Mouse (Mus musculus): ENCODE data around the gene Usp6nl.

Usp6nl gene

DNA sequence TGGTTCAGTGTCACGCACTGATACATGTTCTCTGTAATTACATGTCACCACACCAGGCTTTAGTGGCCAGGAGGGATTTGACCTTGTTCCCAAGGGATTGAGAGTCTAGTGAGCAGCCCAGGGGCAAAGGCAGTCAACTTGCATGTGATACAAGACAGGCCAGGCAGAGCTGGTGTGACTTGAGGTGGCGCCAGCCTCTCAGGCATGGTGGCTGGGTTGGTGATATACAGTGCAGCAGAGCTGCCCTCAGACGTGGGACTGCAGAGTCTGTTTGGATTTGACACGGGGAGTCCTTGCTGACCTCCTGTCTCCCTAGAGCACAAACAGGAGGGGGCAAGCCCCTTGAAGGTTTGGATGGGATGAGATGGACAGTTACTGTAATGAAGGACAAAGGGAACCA is 123.4 kb downstream of the Usp6nl start:
- in situ Hi-C loops (cut with MboI; ENCODE audit: low pct_unique_long_range_greater_than_20kb in 1 of 2, low sequenced_read_pairs in 2 of 2, unreplicated experiment in 1 of 2), result no loop called here

DNA sequence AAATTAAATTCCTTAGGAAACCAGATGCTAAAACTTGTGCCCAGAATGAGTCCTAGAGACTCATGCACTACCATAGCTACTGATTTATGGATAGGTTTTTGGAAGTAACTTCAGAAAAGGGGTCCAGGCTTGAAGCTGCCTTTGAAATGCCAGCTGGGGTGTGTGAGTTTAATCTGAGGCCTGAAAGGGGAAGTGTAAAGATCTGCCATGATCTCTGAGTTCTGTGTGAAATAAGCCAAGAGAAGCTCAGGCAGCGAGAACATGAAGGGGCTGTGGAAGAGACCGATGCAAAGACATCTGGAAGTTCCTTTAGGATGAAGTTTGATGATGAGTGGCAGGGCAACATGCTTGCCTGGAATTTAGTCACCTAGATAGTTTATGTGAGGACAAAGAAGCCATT is 126.4 kb downstream of the Usp6nl start:
- in situ Hi-C loops (cut with MboI; ENCODE audit: low pct_unique_long_range_greater_than_20kb in 1 of 2, low sequenced_read_pairs in 2 of 2, unreplicated experiment in 1 of 2), result no loop called here

DNA sequence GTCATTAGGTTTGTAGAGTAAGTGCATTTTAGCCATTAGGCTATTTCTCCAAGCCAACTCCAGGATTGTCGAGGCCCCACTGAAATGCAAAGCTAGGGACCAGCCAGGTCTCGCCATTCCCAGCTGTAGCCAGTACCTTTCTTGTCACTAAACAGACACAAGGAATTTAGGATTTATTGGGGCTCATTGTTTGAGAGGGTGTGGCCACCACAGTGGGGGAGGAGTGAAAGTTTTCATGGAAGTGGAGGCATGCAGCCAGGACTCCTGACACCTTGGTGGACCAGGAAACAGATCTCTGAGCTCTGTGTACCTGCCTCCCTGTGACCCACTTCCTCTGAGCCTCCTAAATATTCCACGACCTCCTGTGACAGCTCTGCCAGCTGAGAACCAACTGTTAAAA is 127.2 kb downstream of the Usp6nl start:
- in situ Hi-C loops (cut with MboI; ENCODE audit: low pct_unique_long_range_greater_than_20kb in 1 of 2, low sequenced_read_pairs in 2 of 2, unreplicated experiment in 1 of 2), result no loop called here

DNA sequence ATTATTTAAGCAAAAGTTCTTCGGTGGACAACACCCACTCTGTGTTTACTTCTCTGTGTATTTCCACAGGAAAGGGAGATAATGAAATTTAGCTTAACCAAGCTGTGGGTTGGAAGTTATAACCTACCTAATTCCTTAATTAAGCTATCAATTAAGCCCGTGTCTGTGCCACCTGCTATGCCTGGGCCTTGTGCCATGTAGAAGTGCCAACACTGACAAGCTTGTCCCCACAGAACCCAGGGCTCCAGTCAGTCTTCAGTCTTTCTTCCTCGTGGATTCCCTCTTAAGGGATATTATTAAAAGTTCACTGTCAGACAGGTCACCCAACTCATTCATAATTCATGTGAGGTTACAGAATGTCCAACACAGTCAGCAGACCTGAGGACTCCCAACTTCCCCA is 128.1 kb downstream of the Usp6nl start:
- in situ Hi-C loops (cut with MboI; ENCODE audit: low pct_unique_long_range_greater_than_20kb in 1 of 2, low sequenced_read_pairs in 2 of 2, unreplicated experiment in 1 of 2), result no loop called here

DNA sequence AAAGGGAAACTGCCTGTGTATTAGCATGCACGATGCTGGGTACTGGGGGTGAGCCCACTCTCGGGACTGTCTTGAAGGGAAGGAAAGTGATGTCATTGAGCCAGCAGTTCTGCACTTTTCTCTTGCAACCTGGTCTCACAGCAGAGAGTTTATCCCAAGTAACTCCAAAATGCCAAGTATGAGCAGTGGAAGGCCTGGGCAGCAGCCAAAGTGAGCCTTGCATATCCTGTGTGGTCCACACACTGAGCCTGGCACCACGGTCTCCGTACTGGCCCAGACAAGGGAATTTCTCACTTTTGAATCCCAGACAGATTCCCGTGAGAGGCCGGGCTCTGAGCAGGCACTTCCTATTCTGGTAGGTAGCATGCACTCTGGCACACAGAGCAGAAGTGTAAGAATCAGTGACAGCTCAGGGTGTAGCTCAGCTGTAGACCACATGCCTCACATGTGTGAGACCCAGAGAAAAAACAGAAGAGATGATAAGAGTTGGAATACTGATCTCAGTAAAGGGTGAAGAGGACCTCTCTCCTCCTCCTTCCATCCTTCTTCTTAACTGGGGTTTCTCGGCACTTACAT is 132.6 kb downstream of the Usp6nl start:
- in situ Hi-C loops (cut with MboI; ENCODE audit: low pct_unique_long_range_greater_than_20kb in 1 of 2, low sequenced_read_pairs in 2 of 2, unreplicated experiment in 1 of 2), result no loop called here

DNA sequence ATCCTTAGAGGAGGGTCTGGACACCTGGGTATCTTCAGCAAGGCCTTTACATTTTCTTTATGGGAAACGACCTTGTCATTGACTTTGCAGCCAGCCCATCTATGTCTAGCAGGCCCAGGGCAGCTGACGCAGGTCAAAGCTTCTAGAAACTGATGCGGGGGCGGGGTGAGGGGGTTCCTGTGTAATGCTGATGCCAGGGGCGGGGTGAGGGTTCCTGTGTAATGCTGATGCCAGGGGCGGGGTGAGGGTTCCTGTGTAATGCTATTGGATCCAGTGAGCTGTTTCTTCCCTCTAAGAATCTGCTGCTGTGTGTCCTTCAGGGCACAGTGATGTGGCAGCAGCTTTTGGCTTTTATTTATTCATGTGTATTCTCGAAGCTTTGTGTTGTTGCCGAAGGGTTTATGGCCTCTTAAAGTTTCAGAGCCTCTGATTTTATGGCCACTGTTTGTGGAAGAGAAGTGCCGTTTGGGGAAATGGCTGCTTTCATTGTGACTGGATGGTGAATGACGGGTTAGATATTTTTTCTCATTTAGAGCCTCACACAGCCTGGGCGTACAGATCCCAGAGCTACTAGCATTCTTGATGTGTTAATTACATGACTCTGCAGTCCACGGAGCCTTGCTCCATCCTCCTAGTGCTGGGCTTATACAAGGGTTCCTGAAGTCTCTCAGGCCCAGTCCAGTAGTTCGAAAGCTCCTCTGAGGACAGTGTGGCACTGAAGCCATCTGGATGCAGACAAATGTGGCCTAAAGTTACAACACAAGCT is 137.0 kb downstream of the Usp6nl start:
- in situ Hi-C loops (cut with MboI; ENCODE audit: low pct_unique_long_range_greater_than_20kb in 1 of 2, low sequenced_read_pairs in 2 of 2, unreplicated experiment in 1 of 2), result no loop called here

DNA sequence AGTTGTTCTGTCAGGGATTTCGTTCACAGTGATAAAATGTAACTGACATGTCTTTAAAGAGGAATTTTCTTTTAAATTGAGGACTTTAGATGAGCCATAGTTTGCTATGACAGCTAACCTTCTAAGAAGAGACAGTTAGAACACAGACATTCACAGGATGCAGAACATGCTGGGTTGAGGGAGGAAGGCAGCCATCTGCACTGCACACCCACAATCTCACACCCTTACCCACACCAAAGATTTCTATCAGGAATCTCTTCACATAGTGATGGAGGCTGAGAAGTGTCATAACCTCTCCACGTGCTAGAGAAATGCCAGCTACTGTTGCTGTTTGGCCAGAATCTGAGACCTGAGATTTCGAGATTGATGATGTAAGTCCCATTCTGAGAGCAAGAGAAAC is 139.8 kb downstream of the Usp6nl start:
- in situ Hi-C loops (cut with MboI; ENCODE audit: low pct_unique_long_range_greater_than_20kb in 1 of 2, low sequenced_read_pairs in 2 of 2, unreplicated experiment in 1 of 2), result no loop called here

DNA sequence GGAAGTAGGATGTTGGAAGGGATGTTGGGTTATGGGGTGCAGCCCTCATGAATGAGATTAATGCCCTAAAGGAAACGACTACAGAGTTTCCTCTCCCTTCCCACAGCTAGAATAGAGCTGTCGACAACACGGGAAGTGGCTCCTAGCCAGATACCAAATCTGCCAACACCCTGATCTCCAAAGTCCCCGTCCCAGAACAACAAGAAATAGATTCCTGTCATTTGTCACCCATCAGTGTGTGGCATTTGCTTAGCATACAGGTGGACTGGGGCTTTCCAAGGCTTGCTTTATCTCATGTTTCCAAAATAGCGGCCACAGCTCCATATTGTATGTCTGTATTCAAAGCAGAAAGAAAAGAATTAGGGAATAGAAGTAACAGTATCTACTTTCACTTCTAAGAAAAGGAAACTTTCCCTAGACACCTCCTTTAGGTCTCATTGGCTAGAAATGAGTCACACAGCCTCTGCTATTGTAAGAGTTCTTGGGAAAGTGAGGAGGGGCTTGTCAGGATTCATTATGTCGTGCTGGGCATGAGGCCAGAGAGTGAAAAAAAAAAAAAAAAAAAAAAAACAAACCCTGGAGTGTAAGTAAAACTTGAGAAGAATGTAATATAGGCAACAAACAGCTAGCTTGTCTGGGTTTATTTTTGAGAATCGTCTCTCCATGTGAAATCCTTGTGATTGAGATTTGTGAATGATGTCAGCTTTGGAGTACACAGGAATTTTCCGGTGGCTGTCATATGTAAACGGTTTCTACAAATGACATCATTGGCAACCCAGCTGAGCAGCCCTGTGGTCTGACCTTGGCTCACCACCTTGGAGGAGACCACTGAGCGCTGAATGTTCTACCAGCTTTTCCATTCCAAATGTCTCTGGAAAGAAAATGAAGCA is 141.6 kb downstream of the Usp6nl start:
- in situ Hi-C loops (cut with MboI; ENCODE audit: low pct_unique_long_range_greater_than_20kb in 1 of 2, low sequenced_read_pairs in 2 of 2, unreplicated experiment in 1 of 2), result no loop called here

DNA sequence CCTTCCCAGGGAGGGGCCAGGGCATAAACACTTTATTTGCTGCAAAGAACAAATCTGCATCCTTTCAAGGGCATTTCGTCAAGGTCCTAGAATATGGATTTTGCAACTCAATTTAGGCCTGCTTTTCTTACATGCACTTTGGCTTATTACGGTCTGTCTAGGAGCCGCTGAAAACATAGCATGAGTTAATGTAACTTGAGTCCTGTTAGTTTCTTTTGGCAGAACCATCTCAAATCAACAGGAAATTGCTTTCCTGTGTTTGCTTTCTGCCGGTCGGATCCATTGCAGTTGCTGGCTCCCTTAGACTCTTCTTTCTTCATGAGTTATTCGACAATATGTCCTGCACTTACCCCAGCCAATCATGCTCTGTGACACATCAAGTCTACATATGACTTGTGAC is 143.9 kb downstream of the Usp6nl start:
- in situ Hi-C loops (cut with MboI; ENCODE audit: low pct_unique_long_range_greater_than_20kb in 1 of 2, low sequenced_read_pairs in 2 of 2, unreplicated experiment in 1 of 2), result no loop called here

DNA sequence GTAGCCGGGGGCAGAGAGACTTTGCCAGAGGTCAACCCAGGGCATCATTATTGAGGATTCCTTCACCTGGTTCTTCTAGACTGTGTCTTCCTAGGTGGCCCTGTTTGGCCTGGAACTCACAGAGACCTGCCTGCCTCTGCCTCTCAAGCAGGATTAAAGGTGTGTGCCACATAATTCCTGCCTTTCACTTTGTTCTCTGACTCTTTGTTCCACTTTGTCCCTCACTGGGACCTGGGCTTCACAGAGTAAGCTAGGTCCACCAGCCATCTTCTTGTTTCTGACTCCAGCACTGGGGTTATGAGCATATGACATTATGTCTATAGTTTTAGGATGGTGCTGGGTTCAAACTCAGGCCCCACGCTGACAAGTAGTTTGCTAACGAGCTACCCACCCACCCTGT is 144.9 kb downstream of the Usp6nl start:
- in situ Hi-C loops (cut with MboI; ENCODE audit: low pct_unique_long_range_greater_than_20kb in 1 of 2, low sequenced_read_pairs in 2 of 2, unreplicated experiment in 1 of 2), result no loop called here

DNA sequence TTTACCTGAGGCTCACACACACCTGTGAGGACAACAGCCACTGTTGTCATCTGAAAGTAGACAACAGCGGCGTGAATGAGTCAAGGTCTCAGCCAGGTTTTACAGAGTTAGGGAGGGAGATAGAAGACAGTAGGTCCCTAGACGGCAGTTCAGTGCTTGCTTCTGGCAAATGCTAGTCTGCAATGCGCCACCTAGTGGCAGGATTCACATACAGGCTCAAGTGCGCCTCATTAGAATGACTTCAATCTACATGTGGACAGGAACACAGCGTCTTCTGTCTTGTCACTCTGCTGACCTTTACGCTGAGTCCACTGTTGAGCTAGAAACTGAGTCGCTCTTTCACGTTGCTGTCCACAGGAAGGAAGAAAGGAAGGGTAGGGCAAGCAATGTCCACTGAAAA is 146.7 kb downstream of the Usp6nl start:
- in situ Hi-C loops (cut with MboI; ENCODE audit: low pct_unique_long_range_greater_than_20kb in 1 of 2, low sequenced_read_pairs in 2 of 2, unreplicated experiment in 1 of 2), result no loop called here

DNA sequence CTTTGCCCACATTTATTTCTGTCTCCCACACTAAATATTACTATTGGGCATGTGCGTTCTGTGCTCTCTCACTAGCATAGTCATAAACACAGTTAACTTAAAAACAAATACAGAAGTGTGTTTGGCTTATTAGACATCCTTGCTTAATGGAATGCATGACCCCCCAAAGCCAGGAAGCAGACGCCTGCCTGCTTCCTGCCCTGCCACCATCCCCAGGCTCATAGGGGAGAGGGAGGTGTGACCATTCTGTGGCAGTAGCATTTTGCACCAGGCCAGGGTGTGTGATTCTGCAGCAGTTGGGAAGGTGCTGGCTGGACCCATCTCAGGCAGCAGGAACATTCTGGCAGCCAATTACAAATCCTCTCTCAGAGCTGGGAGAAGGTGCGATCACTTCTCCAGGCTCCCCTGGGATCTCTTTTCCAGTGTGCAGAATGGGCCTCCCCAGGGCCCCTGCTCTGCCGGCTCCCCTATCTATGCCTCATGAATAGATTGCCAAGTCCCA is 148.7 kb downstream of the Usp6nl start:
- in situ Hi-C loops (cut with MboI; ENCODE audit: low pct_unique_long_range_greater_than_20kb in 1 of 2, low sequenced_read_pairs in 2 of 2, unreplicated experiment in 1 of 2), result loop anchor here in 1 of 2 experiments (10.0 kb wide), 1 partner anchor 276 kb away; no protein-coding TSS in a partner anchor

DNA sequence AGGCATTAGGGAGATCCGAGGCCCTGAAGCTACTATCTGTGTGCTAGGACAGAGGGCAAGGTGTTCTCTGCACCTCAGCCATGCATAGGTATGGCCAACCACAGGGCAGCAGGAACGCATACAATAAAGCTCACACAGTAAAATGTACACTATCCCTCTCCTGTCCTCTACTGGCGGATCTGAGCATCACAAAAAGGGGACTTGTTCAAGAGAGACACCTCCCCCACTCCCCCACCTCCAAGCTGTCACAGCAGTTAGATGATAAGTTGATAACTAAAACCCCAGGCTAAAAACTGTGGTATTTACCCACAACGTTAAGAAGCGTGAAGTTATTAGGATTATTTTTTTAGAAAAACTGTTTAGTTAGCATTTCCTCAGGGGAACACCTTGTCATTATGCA is 151.4 kb downstream of the Usp6nl start:
- in situ Hi-C loops (cut with MboI; ENCODE audit: low pct_unique_long_range_greater_than_20kb in 1 of 2, low sequenced_read_pairs in 2 of 2, unreplicated experiment in 1 of 2), result loop anchor here in 1 of 2 experiments (10.0 kb wide), 1 partner anchor 279 kb away; no protein-coding TSS in a partner anchor

DNA sequence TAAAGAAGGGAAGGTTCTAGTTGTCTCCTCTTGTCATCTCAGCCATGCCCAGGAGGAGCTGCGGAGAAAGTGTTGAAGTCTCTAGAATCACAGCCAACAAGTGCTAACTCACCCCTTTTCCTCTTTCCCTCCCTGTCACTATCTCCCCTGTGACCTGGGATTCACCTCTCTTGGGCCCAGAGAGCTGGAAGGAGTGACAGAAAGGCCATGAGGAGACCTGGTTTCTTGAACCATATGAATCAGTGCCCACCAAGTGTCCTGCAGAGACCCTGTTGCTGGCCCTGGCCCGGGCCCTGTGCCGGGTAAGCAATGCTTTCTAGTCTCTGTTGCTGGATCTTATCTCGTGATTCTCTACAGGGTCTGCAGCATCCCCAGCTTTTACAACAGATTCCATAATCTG is 155.4 kb downstream of the Usp6nl start:
- in situ Hi-C loops (cut with MboI; ENCODE audit: low pct_unique_long_range_greater_than_20kb in 1 of 2, low sequenced_read_pairs in 2 of 2, unreplicated experiment in 1 of 2), result loop anchor here in 1 of 2 experiments (10.0 kb wide), 1 partner anchor 283 kb away; no protein-coding TSS in a partner anchor

DNA sequence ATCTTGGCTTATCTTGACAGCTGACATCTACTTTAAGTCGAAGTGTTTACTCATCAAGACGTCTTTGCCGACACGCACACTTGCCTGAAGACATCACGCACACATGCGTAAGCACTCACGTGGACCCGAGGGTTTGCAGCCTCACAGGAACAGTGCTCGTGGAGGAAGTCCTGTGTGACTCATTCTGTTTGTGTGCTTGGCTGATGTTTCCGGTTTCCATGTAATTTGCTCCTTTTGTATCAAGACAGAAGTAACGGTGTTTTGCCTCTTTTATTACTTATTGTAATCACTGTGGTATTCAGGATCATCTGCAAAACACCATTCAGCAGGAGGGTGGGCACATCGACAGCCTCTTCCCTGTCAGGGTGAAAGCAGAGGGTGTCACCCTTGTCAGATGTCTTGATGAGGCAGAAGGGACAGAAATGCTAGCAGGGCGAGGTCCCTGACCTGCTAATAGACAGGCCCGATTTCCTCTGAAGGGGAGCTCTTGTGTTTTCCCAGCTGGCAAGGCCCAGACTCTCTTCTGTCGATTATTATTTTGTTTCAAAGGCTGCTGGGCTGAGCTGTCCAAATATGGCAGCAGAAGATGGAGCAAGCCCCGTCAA is 156.0 kb downstream of the Usp6nl start:
- in situ Hi-C loops (cut with MboI; ENCODE audit: low pct_unique_long_range_greater_than_20kb in 1 of 2, low sequenced_read_pairs in 2 of 2, unreplicated experiment in 1 of 2), result loop anchor here in 1 of 2 experiments (10.0 kb wide), 1 partner anchor 284 kb away; no protein-coding TSS in a partner anchor

DNA sequence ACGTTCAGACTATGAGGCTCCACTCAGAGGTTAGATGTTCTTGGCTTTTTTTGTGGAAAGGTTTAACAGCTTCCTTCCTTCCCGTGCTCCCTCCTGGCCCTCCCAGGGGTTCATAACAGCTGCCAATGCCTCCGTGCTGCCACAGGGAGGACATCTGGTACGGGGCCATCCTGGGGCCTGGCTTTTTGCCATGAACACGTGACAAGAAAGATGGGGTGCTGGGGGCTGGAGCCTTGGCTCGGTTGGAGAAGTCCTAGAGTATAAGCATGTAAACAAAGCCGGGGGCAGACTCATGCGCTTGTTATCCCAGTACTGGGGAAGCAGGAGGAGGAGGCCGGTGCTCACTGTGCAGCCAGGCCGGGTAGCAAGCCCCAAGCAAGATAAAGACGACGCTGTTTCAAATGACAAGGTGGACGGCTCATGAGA is 156.5 kb downstream of the Usp6nl start:
- in situ Hi-C loops (cut with MboI; ENCODE audit: low pct_unique_long_range_greater_than_20kb in 1 of 2, low sequenced_read_pairs in 2 of 2, unreplicated experiment in 1 of 2), result loop anchor here in 1 of 2 experiments (10.0 kb wide), 1 partner anchor 284 kb away; no protein-coding TSS in a partner anchor

DNA sequence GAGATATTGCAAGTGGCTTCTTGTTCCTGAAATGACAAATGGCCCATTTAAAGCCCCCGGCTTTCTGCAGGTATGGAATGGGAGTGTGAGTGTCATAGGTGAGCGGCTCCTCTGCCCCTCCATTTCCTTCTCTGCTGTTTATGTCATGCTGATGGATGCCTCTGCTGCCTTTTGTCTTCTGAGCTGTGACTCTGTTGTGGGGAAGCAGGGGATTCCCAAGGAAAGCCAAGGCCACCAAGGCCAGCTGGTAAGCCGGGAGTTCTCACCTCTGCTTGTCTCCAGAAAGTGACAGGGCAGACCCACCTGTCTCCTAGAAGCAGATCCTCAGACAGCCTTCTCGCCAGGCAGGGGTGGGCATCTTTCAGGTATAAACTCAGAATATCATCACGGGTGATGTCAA is 157.2 kb downstream of the Usp6nl start:
- in situ Hi-C loops (cut with MboI; ENCODE audit: low pct_unique_long_range_greater_than_20kb in 1 of 2, low sequenced_read_pairs in 2 of 2, unreplicated experiment in 1 of 2), result loop anchor here in 1 of 2 experiments (10.0 kb wide), 1 partner anchor 285 kb away; no protein-coding TSS in a partner anchor

DNA sequence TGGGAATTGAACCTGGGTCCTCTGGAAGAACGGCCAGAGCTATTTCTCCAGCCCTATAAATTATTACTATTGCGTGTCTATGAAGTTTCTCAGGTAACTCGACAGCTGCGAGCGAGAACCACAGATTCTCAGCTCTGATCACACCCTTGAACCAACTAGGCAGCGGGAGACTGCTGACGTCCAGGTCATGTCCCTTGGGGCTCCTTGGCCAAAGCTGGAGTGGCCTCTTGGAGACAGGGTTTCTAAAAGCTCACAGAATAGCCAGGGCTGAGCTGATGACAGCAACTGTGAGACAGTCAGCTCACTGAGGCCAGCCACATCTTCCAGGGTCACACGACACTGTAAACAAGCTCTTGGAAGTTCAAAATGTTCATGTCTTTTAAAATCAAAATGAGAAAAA is 159.5 kb downstream of the Usp6nl start:
- in situ Hi-C loops (cut with MboI; ENCODE audit: low pct_unique_long_range_greater_than_20kb in 1 of 2, low sequenced_read_pairs in 2 of 2, unreplicated experiment in 1 of 2), result no loop called here

Measured in mouse embryonic stem cell (cell line).